Mouse (Mus musculus): ENCODE measurements around the gene Nudt22. TPM values are rescaled to one million over a fixed set of nuclear protein-coding genes. Genes with fewer than 3 reads are reported as not detected.

The Nudt22 gene
- polyA plus RNA-seq, 1 experiment from 2014 or later: 20.2 TPM

GRCm38 (mm10) chr19:7017541-7018457 is 21.9 kb upstream of the Nudt22 start:
- peaks cover 76% of the 10 kb centered on the region for H3K36me3 ChIP-seq
- no peak overlapping the region for H3K4me2 ChIP-seq (replicated peaks)
- 92% methylated on average over 12 of the region's 12 CpGs for WGBS
- H3K27me3 ChIP-seq: no peaks in the 10 kb centered on the region
- no peak for ATAC-seq
- no peak overlapping the region for H3K9ac ChIP-seq (replicated peaks)
- no peaks in the 10 kb centered on the region for H3K9me3 ChIP-seq
- no peak overlapping the region for H3K4me3 ChIP-seq (replicated peaks)
- H3K4me1 ChIP-seq (replicated peaks): no peaks in the 10 kb centered on the region
- H3K27ac ChIP-seq: no peak overlapping the region

GRCm38 (mm10) chr19:7014481-7015135 is 18.7 kb upstream of the Nudt22 start:
- WGBS: 91% methylated on average over 20 of the region's 20 CpGs

GRCm38 (mm10) chr19:7013984-7014383 is 18.1 kb upstream of the Nudt22 start:
- no peak overlapping the region for H3K4me3 ChIP-seq (replicated peaks)
- ATAC-seq: no peak
- whole genome bisulfite sequencing: 88% methylated on average over 9 of the region's 9 CpGs
- no peak overlapping the region for H3K9ac ChIP-seq (replicated peaks)
- H3K27ac ChIP-seq: no peak overlapping the region
- no peaks in the 10 kb centered on the region for H3K4me1 ChIP-seq (replicated peaks)
- no peaks in the 10 kb centered on the region for H3K27me3 ChIP-seq
- no peaks in the 10 kb centered on the region for H3K9me3 ChIP-seq
- no peak overlapping the region for H3K4me2 ChIP-seq (replicated peaks)
- H3K36me3 ChIP-seq: peaks cover 39% of the 10 kb centered on the region

More at GRCm38 (mm10) chr19:7014481-7015135, 18.7 kb upstream of the Nudt22 start:
- H3K4me2 ChIP-seq (replicated peaks): no peak overlapping the region
- H3K4me3 ChIP-seq (replicated peaks): no peak overlapping the region
- peaks cover 44% of the 10 kb centered on the region for H3K36me3 ChIP-seq
- ATAC-seq: no peak
- no peaks in the 10 kb centered on the region for H3K4me1 ChIP-seq (replicated peaks)
- H3K27ac ChIP-seq: no peak overlapping the region
- H3K27me3 ChIP-seq: no peaks in the 10 kb centered on the region
- H3K9me3 ChIP-seq: no peaks in the 10 kb centered on the region
- H3K9ac ChIP-seq (replicated peaks): no peak overlapping the region

- H3K4me1 ChIP-seq (replicated peaks): no peaks in the 10 kb centered on the region
- H3K4me2 ChIP-seq (replicated peaks): no peak overlapping the region
- 84% methylated on average over 4 of the region's 4 CpGs for WGBS
- no peaks in the 10 kb centered on the region for H3K9me3 ChIP-seq
- H3K4me3 ChIP-seq (replicated peaks): no peak overlapping the region
- ATAC-seq: no peak
- peaks cover 23% of the 10 kb centered on the region for H3K36me3 ChIP-seq
- H3K9ac ChIP-seq (replicated peaks): no peak overlapping the region
- no peak overlapping the region for H3K27ac ChIP-seq
- no peaks in the 10 kb centered on the region for H3K27me3 ChIP-seq
Observed at GRCm38 (mm10) chr19:7012426-7012825, 16.5 kb upstream of the Nudt22 start.

- H3K4me3 ChIP-seq (replicated peaks): no peak overlapping the region
- no peaks in the 10 kb centered on the region for H3K27me3 ChIP-seq
- H3K36me3 ChIP-seq: no peaks in the 10 kb centered on the region
- H3K27ac ChIP-seq: no peak overlapping the region
- H3K4me2 ChIP-seq (replicated peaks): no peak overlapping the region
- 90% methylated on average over 9 of the region's 9 CpGs for WGBS
- H3K9me3 ChIP-seq: no peaks in the 10 kb centered on the region
- no peak overlapping the region for H3K9ac ChIP-seq (replicated peaks)
- H3K4me1 ChIP-seq (replicated peaks): no peaks in the 10 kb centered on the region
- no peak for ATAC-seq
Observed at GRCm38 (mm10) chr19:7006892-7007593, 11.1 kb upstream of the Nudt22 start.

- no peak for ATAC-seq
- no peak overlapping the region for H3K9ac ChIP-seq (replicated peaks)
- H3K9me3 ChIP-seq: no peaks in the 10 kb centered on the region
- no peak overlapping the region for H3K4me2 ChIP-seq (replicated peaks)
- peaks cover 26% of the 10 kb centered on the region for H3K4me1 ChIP-seq (replicated peaks)
- 95% methylated on average over 19 of the region's 19 CpGs for WGBS
- H3K27ac ChIP-seq: no peak overlapping the region
- no peaks in the 10 kb centered on the region for H3K27me3 ChIP-seq
- peaks cover 31% of the 10 kb centered on the region for H3K36me3 ChIP-seq
- H3K4me3 ChIP-seq (replicated peaks): no peak overlapping the region
Observed at GRCm38 (mm10) chr19:6999360-7000063, 3.6 kb upstream of the Nudt22 start.

GRCm38 (mm10) chr19:6997721-6998290 is 1.9 kb upstream of the Nudt22 start:
- Histone ChIP-seq H3K9ac (replicated peaks) (no peak overlapping the region), H3K27ac (no peak overlapping the region), H3K27me3 (no peaks in the 10 kb centered on the region), H3K4me3 (replicated peaks) (no peak overlapping the region), H3K9me3 (no peaks in the 10 kb centered on the region), H3K4me1 (replicated peaks) (peaks cover 35% of the 10 kb centered on the region), H3K36me3 (peaks cover 31% of the 10 kb centered on the region), H3K4me2 (replicated peaks) (no peak overlapping the region)
- WGBS: 86% methylated on average over 9 of the region's 9 CpGs
- no peak for ATAC-seq

- 52% methylated on average over 21 of the region's 21 CpGs for WGBS
- Histone ChIP-seq H3K4me3 (replicated peaks) (peak overlapping the region; percentile 66), H3K4me2 (replicated peaks) (peak overlapping the region; percentile 84), H3K27me3 (no peaks in the 10 kb centered on the region), H3K4me1 (replicated peaks) (peaks cover 45% of the 10 kb centered on the region), H3K9ac (replicated peaks) (peak overlapping the region; percentile 81), H3K27ac (no peak overlapping the region; the same call in 1 of the 2 replicates), H3K9me3 (no peaks in the 10 kb centered on the region), H3K36me3 (peaks cover 25% of the 10 kb centered on the region)
- no peak; the same call in 1 of the 2 replicates for ATAC-seq
Observed at GRCm38 (mm10) chr19:6995255-6995991, 494 bp downstream of the Nudt22 start.

GRCm38 (mm10) chr19:6994489-6994888 is 1.4 kb downstream of the Nudt22 start:
- Histone ChIP-seq H3K9ac (replicated peaks) (peak overlapping the region; percentile 81; the same call in 1 of the 2 replicates), H3K36me3 (peaks cover 16% of the 10 kb centered on the region), H3K27me3 (no peaks in the 10 kb centered on the region), H3K27ac (no peak overlapping the region), H3K4me1 (replicated peaks) (peaks cover 45% of the 10 kb centered on the region), H3K4me2 (replicated peaks) (0 out of 2 replicates have a peak overlapping the region, but pooled peaks have one; percentile 3), H3K9me3 (no peaks in the 10 kb centered on the region), H3K4me3 (replicated peaks) (no peak overlapping the region; the same call in 1 of the 2 replicates)
- no peak for ATAC-seq
- 83% methylated on average over 8 of the region's 8 CpGs for WGBS

GRCm38 (mm10) chr19:6994002-6994401 is 1.9 kb downstream of the Nudt22 start:
- Histone ChIP-seq H3K9me3 (no peaks in the 10 kb centered on the region), H3K4me3 (replicated peaks) (no peak overlapping the region), H3K9ac (replicated peaks) (no peak overlapping the region), H3K27me3 (no peaks in the 10 kb centered on the region), H3K4me1 (replicated peaks) (peaks cover 45% of the 10 kb centered on the region), H3K4me2 (replicated peaks) (no peak overlapping the region), H3K27ac (no peak overlapping the region), H3K36me3 (peaks cover 14% of the 10 kb centered on the region)
- no peak for ATAC-seq
- WGBS: 88% methylated on average over 8 of the region's 8 CpGs
